Mouse (Mus musculus): Measurements from ENCODE around the gene Crp. TPM values are rescaled to one million over a fixed set of nuclear protein-coding genes. Genes with fewer than 3 reads are reported as not detected.

Gene Crp
- polyA plus RNA-seq, 2 experiments = not detected

DNA sequence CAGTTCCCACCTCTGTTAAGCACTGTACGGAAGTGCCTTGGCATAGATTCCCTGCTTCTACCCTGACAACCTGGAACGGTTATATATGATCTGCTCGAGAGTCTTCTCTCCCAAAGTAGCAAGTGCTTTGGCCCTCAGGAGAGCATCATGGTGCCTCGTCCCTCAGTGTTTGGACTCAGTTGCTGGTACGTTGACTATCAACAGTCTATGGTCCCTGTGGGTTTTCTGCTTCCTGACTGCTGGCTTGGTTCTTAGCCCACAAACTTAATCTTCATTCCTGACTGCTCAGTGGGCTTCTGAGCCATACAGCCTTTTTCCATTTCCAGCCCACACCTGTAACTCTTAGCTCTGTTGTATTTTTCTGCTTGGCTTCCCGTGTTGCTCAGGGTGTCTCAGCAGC is 44.0 kb upstream of the Crp start:
- Histone ChIP-seq H3K4me1 (ENCODE audit: control insufficient read depth, insufficient read depth, low read length) (no peaks in the 10 kb centered on the region), H3K4me2 (replicated peaks; ENCODE audit: low read depth, low read length, severe bottlenecking) (no peak overlapping the region), H3K9me3 (ENCODE audit: control insufficient read depth, low read length) (no peaks in the 10 kb centered on the region), H3K36me3 (ENCODE audit: control insufficient read depth, insufficient read depth, low read length) (no peaks in the 10 kb centered on the region), H3K4me3 (replicated peaks; ENCODE audit: low read length) (no peak overlapping the region), H3K9ac (ENCODE audit: low read depth, low read length, severe bottlenecking) (no peak overlapping the region), H3K27me3 (ENCODE audit: control insufficient read depth, insufficient read depth, low read length) (no peaks in the 10 kb centered on the region), H3K27ac (replicated peaks; ENCODE audit: low read depth, low read length) (no peak overlapping the region)
- ATAC-seq (ENCODE audit: low FRiP score, low read depth) (no peak), DNase-seq (ENCODE audit: low spot score) (no peak)
- 58% methylated on average over 6 of the region's 6 CpGs for WGBS
- no peak for TF ChIP-seq POLR2A (IDR thresholded peaks at IDR 0.05; ENCODE audit: borderline replicate concordance, extremely low read depth, insufficient read depth, insufficient read length)

DNA sequence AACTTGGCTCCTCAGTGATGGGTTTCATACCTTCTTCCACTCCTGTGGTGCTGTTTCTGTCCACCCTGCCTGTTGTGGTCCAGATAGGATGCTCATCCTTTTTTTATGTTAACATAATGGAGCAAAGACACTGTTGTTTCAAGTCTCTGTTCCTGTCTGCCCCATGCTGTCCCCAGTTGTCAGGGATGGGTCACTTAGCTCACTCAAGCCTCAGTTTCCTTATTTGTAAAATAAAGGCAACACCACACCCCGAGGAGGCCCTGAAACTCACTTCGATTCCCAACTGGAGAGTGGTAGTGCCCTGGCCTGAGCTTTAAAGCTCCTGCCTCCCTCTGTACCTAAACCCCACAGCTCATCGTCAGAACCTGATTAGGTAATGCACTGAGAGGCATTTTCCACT is 40.6 kb upstream of the Crp start:
- Histone ChIP-seq H3K27ac (replicated peaks; ENCODE audit: low read depth, low read length) (no peak overlapping the region), H3K27me3 (ENCODE audit: control insufficient read depth, insufficient read depth, low read length) (no peaks in the 10 kb centered on the region), H3K36me3 (ENCODE audit: control insufficient read depth, insufficient read depth, low read length) (no peaks in the 10 kb centered on the region), H3K4me2 (replicated peaks; ENCODE audit: low read depth, low read length, severe bottlenecking) (no peak overlapping the region), H3K9me3 (ENCODE audit: control insufficient read depth, low read length) (no peaks in the 10 kb centered on the region), H3K4me3 (replicated peaks; ENCODE audit: low read length) (no peak overlapping the region), H3K4me1 (ENCODE audit: control insufficient read depth, insufficient read depth, low read length) (no peaks in the 10 kb centered on the region), H3K9ac (ENCODE audit: low read depth, low read length, severe bottlenecking) (no peak overlapping the region)
- 60% methylated on average over 3 of the region's 3 CpGs for WGBS
- no peak for ATAC-seq (ENCODE audit: low FRiP score, low read depth)
- TF ChIP-seq POLR2A (IDR thresholded peaks at IDR 0.05; ENCODE audit: borderline replicate concordance, extremely low read depth, insufficient read depth, insufficient read length) = no peak
- DNase-seq (ENCODE audit: low spot score) = no peak

DNA sequence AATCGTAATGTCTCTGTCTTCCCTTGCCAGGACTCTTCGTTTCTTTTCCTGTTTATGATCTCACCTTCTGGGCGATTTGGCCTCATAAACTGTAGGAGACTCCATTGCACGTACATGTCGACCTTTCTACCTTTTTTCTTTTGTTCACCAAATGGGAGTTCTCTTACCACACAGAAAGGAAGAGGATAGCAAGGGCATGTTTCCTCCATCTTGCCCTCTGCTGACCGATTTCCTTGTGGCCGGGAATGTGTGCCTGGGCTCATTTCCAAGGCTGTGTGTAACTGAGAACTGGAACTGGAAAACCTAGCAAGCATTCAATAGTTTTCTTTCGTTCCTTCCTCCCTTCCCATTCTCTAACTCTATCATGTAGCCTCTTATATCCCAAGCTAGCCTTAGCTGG is 38.2 kb upstream of the Crp start:
- H3K9ac ChIP-seq (ENCODE audit: low read depth, low read length, severe bottlenecking) = no peak overlapping the region
- H3K4me1 ChIP-seq (ENCODE audit: control insufficient read depth, insufficient read depth, low read length) = no peaks in the 10 kb centered on the region
- no peaks in the 10 kb centered on the region for H3K36me3 ChIP-seq (ENCODE audit: control insufficient read depth, insufficient read depth, low read length)
- DNase-seq (ENCODE audit: low spot score) (no peak), ATAC-seq (ENCODE audit: low FRiP score, low read depth) (no peak)
- H3K4me2 ChIP-seq (replicated peaks; ENCODE audit: low read depth, low read length, severe bottlenecking) = no peak overlapping the region
- 62% methylated on average over 8 of the region's 8 CpGs for WGBS
- no peak overlapping the region for H3K27ac ChIP-seq (replicated peaks; ENCODE audit: low read depth, low read length)
- H3K9me3 ChIP-seq (ENCODE audit: control insufficient read depth, low read length) = no peaks in the 10 kb centered on the region
- no peaks in the 10 kb centered on the region for H3K27me3 ChIP-seq (ENCODE audit: control insufficient read depth, insufficient read depth, low read length)
- H3K4me3 ChIP-seq (replicated peaks; ENCODE audit: low read length) = no peak overlapping the region
- no peak for TF ChIP-seq POLR2A (IDR thresholded peaks at IDR 0.05; ENCODE audit: borderline replicate concordance, extremely low read depth, insufficient read depth, insufficient read length)

DNA sequence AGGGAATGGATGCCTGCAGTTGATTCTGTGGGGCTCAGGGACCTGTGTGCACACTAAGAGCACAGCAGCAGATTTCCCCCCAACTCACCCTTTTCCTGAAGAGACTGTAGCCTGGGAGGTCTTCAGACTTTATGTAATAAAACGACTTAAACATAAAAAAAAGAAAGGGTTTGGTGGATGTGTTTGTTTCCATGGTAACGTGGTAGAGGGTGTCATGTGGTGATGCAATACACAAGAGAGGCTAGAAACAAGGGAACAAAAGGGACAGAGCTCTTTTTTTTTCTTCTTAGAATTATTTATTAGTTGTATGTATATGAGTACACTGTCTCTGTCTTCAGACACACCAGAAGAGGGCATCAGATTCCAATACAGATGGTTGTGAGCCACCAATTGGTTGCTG is 32.4 kb upstream of the Crp start:
- Histone ChIP-seq H3K36me3 (ENCODE audit: control insufficient read depth, insufficient read depth, low read length) (no peaks in the 10 kb centered on the region), H3K4me3 (replicated peaks; ENCODE audit: low read length) (no peak overlapping the region), H3K27me3 (ENCODE audit: control insufficient read depth, insufficient read depth, low read length) (no peaks in the 10 kb centered on the region), H3K4me1 (ENCODE audit: control insufficient read depth, insufficient read depth, low read length) (no peaks in the 10 kb centered on the region), H3K9ac (ENCODE audit: low read depth, low read length, severe bottlenecking) (no peak overlapping the region), H3K4me2 (replicated peaks; ENCODE audit: low read depth, low read length, severe bottlenecking) (no peak overlapping the region), H3K27ac (replicated peaks; ENCODE audit: low read depth, low read length) (no peak overlapping the region), H3K9me3 (ENCODE audit: control insufficient read depth, low read length) (no peaks in the 10 kb centered on the region)
- ATAC-seq (ENCODE audit: low FRiP score, low read depth) (no peak), DNase-seq (ENCODE audit: low spot score) (no peak)
- no peak for TF ChIP-seq POLR2A (IDR thresholded peaks at IDR 0.05; ENCODE audit: borderline replicate concordance, extremely low read depth, insufficient read depth, insufficient read length)
- 59% methylated on average over 2 of the region's 2 CpGs for WGBS

DNA sequence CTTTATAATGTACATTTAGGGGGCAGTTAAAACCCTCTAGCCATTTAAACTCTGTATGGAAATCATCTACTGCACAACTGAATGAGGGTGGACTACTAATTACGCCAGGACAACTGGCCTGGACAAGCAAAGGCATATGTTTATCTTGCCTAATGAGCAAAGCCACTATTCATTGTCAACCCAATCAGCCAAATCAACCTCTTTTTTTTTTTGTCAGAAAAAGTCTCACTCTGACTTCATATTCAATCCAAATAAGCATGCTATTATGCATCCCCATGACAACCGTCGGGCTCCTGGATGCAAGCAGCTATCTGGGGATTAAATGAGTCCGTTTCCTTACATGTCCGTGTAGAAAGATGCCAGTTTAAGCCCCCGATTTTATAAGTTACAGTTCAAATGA is 30.3 kb upstream of the Crp start:
- no peaks in the 10 kb centered on the region for H3K27me3 ChIP-seq (ENCODE audit: control insufficient read depth, insufficient read depth, low read length)
- H3K9me3 ChIP-seq (ENCODE audit: control insufficient read depth, low read length) = no peaks in the 10 kb centered on the region
- H3K4me1 ChIP-seq (ENCODE audit: control insufficient read depth, insufficient read depth, low read length) = no peaks in the 10 kb centered on the region
- TF ChIP-seq POLR2A (IDR thresholded peaks at IDR 0.05; ENCODE audit: borderline replicate concordance, extremely low read depth, insufficient read depth, insufficient read length) = no peak
- 73% methylated on average over 6 of the region's 6 CpGs for WGBS
- no peak overlapping the region for H3K4me3 ChIP-seq (replicated peaks; ENCODE audit: low read length)
- no peak overlapping the region for H3K27ac ChIP-seq (replicated peaks; ENCODE audit: low read depth, low read length)
- no peaks in the 10 kb centered on the region for H3K36me3 ChIP-seq (ENCODE audit: control insufficient read depth, insufficient read depth, low read length)
- H3K4me2 ChIP-seq (replicated peaks; ENCODE audit: low read depth, low read length, severe bottlenecking) = no peak overlapping the region
- no peak for ATAC-seq (ENCODE audit: low FRiP score, low read depth)
- DNase-seq (ENCODE audit: low spot score) = no peak
- no peak overlapping the region for H3K9ac ChIP-seq (ENCODE audit: low read depth, low read length, severe bottlenecking)

DNA sequence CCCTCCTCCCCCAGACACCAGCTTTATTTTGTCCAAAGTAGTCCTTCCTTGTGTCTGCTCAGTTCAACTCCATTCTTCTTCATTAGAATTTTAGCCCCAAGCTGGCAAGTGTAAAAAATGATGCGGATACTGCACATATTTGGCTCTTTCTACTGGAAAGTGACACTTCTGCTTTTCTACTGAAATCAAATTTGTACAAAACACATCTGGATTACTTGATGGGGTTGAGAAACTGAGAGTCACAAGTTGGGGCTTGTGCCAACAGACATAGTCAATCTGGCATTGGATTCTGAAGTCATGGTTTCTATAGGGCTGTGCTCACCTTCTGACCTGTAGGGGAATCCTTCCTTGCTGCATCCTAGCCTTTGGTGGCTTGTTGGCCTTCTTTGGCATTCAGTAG is 27.1 kb upstream of the Crp start:
- TF ChIP-seq POLR2A (IDR thresholded peaks at IDR 0.05; ENCODE audit: borderline replicate concordance, extremely low read depth, insufficient read depth, insufficient read length) = no peak
- ATAC-seq (ENCODE audit: low FRiP score, low read depth) = no peak
- 89% methylated on average over 1 of the region's 1 CpGs for whole genome bisulfite sequencing

More for the DNA sequence above, 27.1 kb upstream of the Crp start:
- Histone ChIP-seq H3K9ac (ENCODE audit: low read depth, low read length, severe bottlenecking) (no peak overlapping the region), H3K36me3 (ENCODE audit: control insufficient read depth, insufficient read depth, low read length) (no peaks in the 10 kb centered on the region), H3K27ac (replicated peaks; ENCODE audit: low read depth, low read length) (no peak overlapping the region), H3K9me3 (ENCODE audit: control insufficient read depth, low read length) (no peaks in the 10 kb centered on the region), H3K27me3 (ENCODE audit: control insufficient read depth, insufficient read depth, low read length) (no peaks in the 10 kb centered on the region), H3K4me3 (replicated peaks; ENCODE audit: low read length) (no peak overlapping the region), H3K4me2 (replicated peaks; ENCODE audit: low read depth, low read length, severe bottlenecking) (no peak overlapping the region), H3K4me1 (ENCODE audit: control insufficient read depth, insufficient read depth, low read length) (no peaks in the 10 kb centered on the region)
- no peak for DNase-seq (ENCODE audit: low spot score)

Data from limb, embryonic 14.5 days (tissue).